Mouse (Mus musculus) spleen, adult 2 months (tissue): ENCODE results near the gene Nop2. TPM values are rescaled to one million over a fixed set of nuclear protein-coding genes. Genes with fewer than 3 reads are reported as not detected.

Source experiments
- DNase-seq, 2 experiments: peaks; one replicate each; pipeline versions ENCODE4 v3.0.0 to v3.0.0-alpha.2; 2012 to 2021; ENCODE audit warnings: low spot score in 2 of 2, low read depth in 1 of 2
- H3K27ac ChIP-seq: fragments of 200-500 bp; 2 replicates; pipeline ENCODE4 v1.5.1; 2012; ENCODE audit warnings: low read length, inconsistent platforms; ENCODE audit not compliant: insufficient read depth
- H3K27me3 ChIP-seq: fragments of 200-500 bp; 2 replicates; pipeline ENCODE4 v1.6.1; 2012; ENCODE audit warnings: mild to moderate bottlenecking, moderate library complexity, low read length, inconsistent platforms; ENCODE audit not compliant: control insufficient read depth, insufficient read depth
- H3K36me3 ChIP-seq: fragments of 200-500 bp; 2 replicates; pipeline ENCODE4 v1.6.1; 2012; ENCODE audit warnings: mild to moderate bottlenecking, low read length, inconsistent platforms; ENCODE audit not compliant: control insufficient read depth, insufficient read depth
- H3K4me1 ChIP-seq: fragments of 200-500 bp; 2 replicates; pipeline ENCODE4 v1.6.1; 2011; ENCODE audit warnings: inconsistent platforms; ENCODE audit not compliant: control insufficient read depth, insufficient read depth, insufficient read length
- H3K4me3 ChIP-seq: fragments of 200-500 bp; 2 replicates; pipeline ENCODE4 v1.5.1; 2011; ENCODE audit warnings: mild to moderate bottlenecking, inconsistent platforms; ENCODE audit not compliant: insufficient read depth, insufficient read length; ENCODE audit errors: extremely low read depth
- CTCF ChIP-seq: fragments of 200-500 bp; IDR thresholded peaks from 2 replicates; pipeline ENCODE4 v1.5.1; 2011; ENCODE audit warnings: mild to moderate bottlenecking, inconsistent platforms; ENCODE audit not compliant: insufficient read depth, insufficient read length, insufficient replicate concordance; ENCODE audit errors: extremely low read depth
- POLR2A ChIP-seq: fragments of 200-500 bp; IDR thresholded peaks from 2 replicates; pipeline ENCODE4 v1.6.1; 2011; ENCODE audit warnings: low read depth, low read length, inconsistent platforms
- WGBS: fragments of 180-500 bp; shearing (Covaris S2); methylation state at CpG from one replicate; pipeline ENCODE4 v1.1.7; 2018; 5-methylcytosine and 5-hydroxymethylcytosine counted together
- polyA plus RNA-seq: library from polyadenylated mRNA; depleted of rRNA; stranded (reverse); fragments of >200 nt; gene quantifications from 2 replicates; pipeline ENCODE4 v1.2.3, GENCODE M21; 2012

Nop2 gene
- polyA plus RNA-seq, 1 experiment: 14.0 TPM

DNA sequence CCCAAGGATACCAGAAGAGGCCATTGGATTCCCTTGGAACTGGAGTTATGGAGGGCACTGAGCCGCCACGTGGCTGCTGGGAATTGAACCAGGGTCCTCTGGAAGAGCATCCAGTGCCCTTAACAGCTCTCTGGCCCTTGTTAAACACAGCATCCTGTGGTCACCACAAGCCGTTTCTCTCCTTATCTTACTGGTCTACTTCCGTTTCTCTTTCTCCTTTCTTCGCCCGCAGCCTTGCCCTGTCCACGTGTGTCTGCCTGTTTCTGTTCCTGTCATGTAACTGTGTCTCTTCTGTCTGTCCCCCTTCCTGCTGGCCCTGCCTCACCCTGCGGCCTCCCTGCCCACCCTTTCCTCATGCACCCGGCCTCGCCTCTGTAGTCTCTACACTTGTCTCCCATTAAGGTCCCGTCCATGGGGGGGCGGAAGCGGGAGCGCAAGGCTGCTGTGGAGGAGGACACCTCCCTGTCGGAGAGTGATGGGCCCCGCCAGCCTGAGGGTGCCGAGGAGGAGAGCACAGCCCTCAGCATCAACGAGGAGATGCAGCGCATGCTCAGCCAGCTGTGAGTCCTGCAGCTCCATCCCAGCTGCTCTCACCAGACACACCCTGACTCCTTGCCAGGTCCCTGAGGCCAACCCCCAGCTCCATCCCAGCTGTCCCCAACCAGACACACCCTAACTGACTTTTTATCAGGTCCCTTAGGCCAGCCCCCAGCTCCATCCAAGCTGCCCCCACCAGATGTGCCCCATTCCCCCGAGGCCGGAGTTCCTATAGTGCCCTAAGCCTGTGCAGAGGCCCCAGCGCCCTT, 20.7 kb downstream of the Nop2 start:
- Histone ChIP-seq H3K27ac (no peak overlapping the region), H3K27me3 (no peaks in the 10 kb centered on the region), H3K36me3 (peaks cover 21% of the 10 kb centered on the region), H3K4me3 (no peak overlapping the region), H3K4me1 (peaks cover 5% of the 10 kb centered on the region; the same call in 1 of the 2 replicates)
- no peak for TF ChIP-seq POLR2A
- no peak for TF ChIP-seq CTCF
- DNase-seq: no peak
- WGBS: 81% methylated on average over 22 of the region's 22 CpGs

- Histone ChIP-seq H3K27me3 (no peaks in the 10 kb centered on the region), H3K4me3 (no peak overlapping the region), H3K36me3 (peaks cover 25% of the 10 kb centered on the region), H3K27ac (no peak overlapping the region), H3K4me1 (peaks cover 4% of the 10 kb centered on the region; the same call in 1 of the 2 replicates)
- no peak for DNase-seq
- WGBS: 98% methylated on average over 5 of the region's 5 CpGs
- no peak for TF ChIP-seq CTCF
Observed at GRCm38 (mm10) chr6:125153018-125153389, 21.3 kb downstream of the Nop2 start.

- no peak for DNase-seq
- H3K27me3 ChIP-seq: no peaks in the 10 kb centered on the region
- peaks cover 1% of the 10 kb centered on the region; the same call in 1 of the 2 replicates for H3K4me1 ChIP-seq
- peaks cover 25% of the 10 kb centered on the region for H3K36me3 ChIP-seq
- WGBS: 90% methylated on average over 4 of the region's 4 CpGs
- no peak overlapping the region for H3K27ac ChIP-seq
- TF ChIP-seq POLR2A (no peak), CTCF (no peak)
- H3K4me3 ChIP-seq: no peak overlapping the region
Observed at GRCm38 (mm10) chr6:125153682-125154081, 22.0 kb downstream of the Nop2 start.

GRCm38 (mm10) chr6:125154550-125154949, 22.8 kb downstream of the Nop2 start:
- TF ChIP-seq POLR2A: no peak
- peak; percentile 5; the same call in 1 of the 2 replicates for TF ChIP-seq CTCF
- Histone ChIP-seq H3K4me3 (no peak overlapping the region), H3K27ac (no peak overlapping the region), H3K27me3 (no peaks in the 10 kb centered on the region), H3K4me1 (no peaks in the 10 kb centered on the region), H3K36me3 (peaks cover 31% of the 10 kb centered on the region)
- DNase-seq: no peak

GRCm38 (mm10) chr6:125155262-125155661, 23.6 kb downstream of the Nop2 start:
- TF ChIP-seq POLR2A: no peak
- no peak for TF ChIP-seq CTCF
- Histone ChIP-seq H3K27me3 (no peaks in the 10 kb centered on the region), H3K4me3 (no peak overlapping the region), H3K4me1 (no peaks in the 10 kb centered on the region), H3K27ac (no peak overlapping the region), H3K36me3 (peaks cover 33% of the 10 kb centered on the region)
- no peak for DNase-seq
- 83% methylated on average over 8 of the region's 8 CpGs for WGBS

- 89% methylated on average over 3 of the region's 3 CpGs for WGBS
- no peaks in the 10 kb centered on the region for H3K27me3 ChIP-seq
- H3K27ac ChIP-seq: no peak overlapping the region
- no peak for DNase-seq
- peaks cover 43% of the 10 kb centered on the region for H3K36me3 ChIP-seq
- no peak overlapping the region for H3K4me3 ChIP-seq
- TF ChIP-seq POLR2A (no peak), CTCF (no peak)
- H3K4me1 ChIP-seq: no peaks in the 10 kb centered on the region
Observed at GRCm38 (mm10) chr6:125156491-125156890, 24.8 kb downstream of the Nop2 start.

DNA sequence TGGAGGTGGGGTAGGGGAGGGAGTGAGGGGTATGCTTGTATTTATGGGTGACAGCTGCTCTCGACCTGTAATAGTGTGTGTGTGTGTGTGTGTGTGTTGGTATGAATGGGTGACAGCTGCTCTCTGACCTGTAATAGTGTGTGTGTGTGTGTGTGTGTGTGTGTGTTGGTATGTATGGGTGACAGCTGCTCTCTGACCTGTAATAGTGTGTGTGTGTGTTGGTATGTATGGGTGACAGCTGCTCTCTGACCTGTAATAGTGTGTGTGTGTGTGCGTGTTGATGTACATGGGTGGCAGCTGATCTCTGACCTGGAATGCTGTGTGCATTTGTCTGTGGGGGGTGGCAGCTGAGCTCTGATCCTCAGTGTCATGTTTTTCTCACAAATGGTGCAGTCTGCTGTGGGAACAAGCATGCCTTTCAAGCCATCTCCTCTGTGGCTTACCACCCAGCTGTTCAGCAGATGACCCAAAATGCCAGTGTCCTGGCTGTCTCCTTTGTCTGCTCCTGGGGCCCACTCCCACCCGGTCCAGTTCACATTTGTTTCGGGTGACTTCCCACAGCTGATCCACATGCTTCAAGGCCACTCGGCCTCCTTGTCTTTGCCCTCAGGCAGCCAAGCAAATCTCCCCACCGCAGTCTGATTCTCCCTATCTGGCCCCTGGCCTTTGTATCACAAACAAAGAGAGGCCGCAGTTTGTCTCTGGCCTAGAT, 25.4 kb downstream of the Nop2 start:
- Histone ChIP-seq H3K36me3 (peaks cover 42% of the 10 kb centered on the region), H3K27me3 (no peaks in the 10 kb centered on the region), H3K27ac (no peak overlapping the region), H3K4me1 (no peaks in the 10 kb centered on the region), H3K4me3 (no peak overlapping the region)
- WGBS: 85% methylated on average over 7 of the region's 7 CpGs
- DNase-seq: no peak
- no peak for TF ChIP-seq CTCF
- TF ChIP-seq POLR2A: no peak
